Mouse (Mus musculus): ENCODE results near the gene Fetub.
A peak's percentile ranks its signal among the peaks of the same experiment; 100 is the strongest.
"Not testable (repeated sequence)": the region's sequence is repeated elsewhere in the genome, so short reads cannot be mapped to it uniquely, and the experiment has no call there.

Fetub gene

DNA sequence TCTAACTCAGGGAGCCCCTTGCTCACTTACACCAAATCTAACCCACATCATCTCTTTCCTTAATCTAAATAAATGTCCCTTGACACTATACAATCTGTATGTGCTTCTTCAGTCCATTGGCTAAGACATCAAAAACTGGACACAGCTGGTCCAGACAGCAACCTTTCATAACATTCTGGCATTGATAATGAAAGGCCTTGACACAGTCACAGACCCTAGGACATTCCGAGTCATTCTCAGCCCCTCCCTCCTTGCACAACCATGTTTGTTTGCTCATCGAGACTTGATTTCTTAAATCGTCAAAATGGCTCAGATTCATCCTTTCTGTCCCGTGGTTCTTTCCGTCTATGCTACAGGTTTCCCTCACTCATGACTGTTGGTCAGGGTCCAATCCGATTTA lies 8.8 kb upstream of the Fetub start:
- no peak for DNase-seq (ENCODE audit: low spot score)

DNA sequence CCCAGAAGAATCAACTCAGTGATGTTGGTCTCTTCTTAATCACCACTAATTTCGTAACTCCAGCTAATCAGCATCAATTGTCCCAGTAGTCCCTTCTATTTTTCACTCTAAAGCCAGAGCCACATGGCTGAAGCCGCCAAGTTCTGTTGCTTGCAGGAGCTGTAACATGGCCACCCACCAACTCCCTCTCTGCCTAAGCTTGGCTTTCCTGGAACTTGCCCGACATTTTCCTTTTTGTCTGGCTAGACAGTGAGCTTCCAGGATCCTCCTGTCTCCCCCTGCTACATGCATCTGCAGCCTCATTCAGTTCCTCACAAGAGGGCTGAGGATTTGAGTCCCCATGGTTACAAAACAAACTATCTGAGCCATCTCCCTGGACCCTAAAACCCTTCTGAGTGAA lies 6.1 kb upstream of the Fetub start:
- DNase-seq (ENCODE audit: low spot score) = no peak

- no peak for DNase-seq (ENCODE audit: low spot score)
Observed at GRCm38 (mm10) chr16:22912886-22913285, 5.2 kb upstream of the Fetub start.

- DNase-seq (ENCODE audit: low spot score) = no peak
Observed at GRCm38 (mm10) chr16:22914276-22914675, 3.9 kb upstream of the Fetub start.

- DNase-seq (ENCODE audit: low spot score) = no peak
Observed at GRCm38 (mm10) chr16:22918664-22919312, 654 bp downstream of the Fetub start.

- DNase-seq (ENCODE audit: low spot score) = peak; percentile 31
Observed at GRCm38 (mm10) chr16:22919971-22920854, 2.1 kb downstream of the Fetub start.

GRCm38 (mm10) chr16:22921761-22922160 lies 3.6 kb downstream of the Fetub start:
- no peak for DNase-seq (ENCODE audit: low spot score)

- DNase-seq (ENCODE audit: low spot score) = no peak
Observed at GRCm38 (mm10) chr16:22922433-22922832, 4.3 kb downstream of the Fetub start.

- no peak for DNase-seq (ENCODE audit: low spot score)
Observed at GRCm38 (mm10) chr16:22929575-22929974, 11.4 kb downstream of the Fetub start.

GRCm38 (mm10) chr16:22931431-22932200 lies 13.5 kb downstream of the Fetub start:
- DNase-seq (ENCODE audit: low spot score) = no peak

GRCm38 (mm10) chr16:22937631-22938030 lies 19.5 kb downstream of the Fetub start:
- DNase-seq (ENCODE audit: low spot score) = no peak

DNA sequence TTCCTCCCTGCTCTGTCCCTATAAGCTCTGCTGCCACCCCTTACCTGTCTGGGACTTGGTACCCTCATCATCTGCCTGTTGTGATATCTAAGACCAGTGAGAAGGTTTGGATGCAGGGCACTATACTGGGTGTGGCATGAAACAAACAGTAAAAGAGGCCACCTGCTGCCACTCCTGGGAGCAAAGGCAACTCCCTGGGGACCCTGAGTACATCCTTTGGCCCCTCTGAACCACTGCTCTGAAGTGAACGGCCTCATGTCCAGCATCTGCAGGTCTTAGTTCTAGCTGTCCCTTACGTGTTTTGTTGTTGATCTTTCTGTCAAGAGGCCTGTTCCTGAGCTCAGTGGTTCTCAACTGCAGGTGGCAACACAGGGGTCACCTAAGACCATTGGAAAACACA lies 20.4 kb downstream of the Fetub start:
- DNase-seq (ENCODE audit: low spot score) = no peak

DNA sequence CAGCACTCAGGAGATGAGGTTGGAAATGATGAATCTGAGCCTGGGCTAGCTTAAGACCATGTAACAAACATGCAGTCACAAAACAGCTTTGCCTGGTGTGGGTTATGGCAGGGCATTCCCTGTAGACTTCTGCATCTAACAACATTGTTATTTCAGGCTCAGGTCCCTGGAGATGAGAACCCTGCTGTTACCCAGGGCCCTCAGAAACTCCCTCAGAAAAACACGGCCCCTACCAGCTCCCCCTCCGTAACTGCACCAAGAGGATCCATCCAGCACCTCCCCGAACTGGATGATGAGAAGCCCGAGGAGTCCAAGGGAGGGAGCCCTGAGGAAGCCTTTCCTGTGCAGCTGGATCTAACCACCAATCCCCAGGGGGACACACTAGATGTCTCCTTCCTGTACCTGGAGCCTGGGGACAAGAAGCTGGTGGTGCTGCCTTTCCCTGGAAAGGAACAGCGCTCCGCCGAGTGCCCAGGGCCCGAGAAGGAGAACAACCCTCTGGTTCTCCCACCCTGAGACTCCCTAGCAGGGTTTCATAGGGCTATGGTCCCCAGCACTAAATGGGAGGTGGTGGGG lies 21.1 kb downstream of the Fetub start:
- no peak for DNase-seq (ENCODE audit: low spot score)

GRCm38 (mm10) chr16:22941825-22942476 lies 23.8 kb downstream of the Fetub start:
- DNase-seq (ENCODE audit: low spot score) = not testable (repeated sequence)

DNA sequence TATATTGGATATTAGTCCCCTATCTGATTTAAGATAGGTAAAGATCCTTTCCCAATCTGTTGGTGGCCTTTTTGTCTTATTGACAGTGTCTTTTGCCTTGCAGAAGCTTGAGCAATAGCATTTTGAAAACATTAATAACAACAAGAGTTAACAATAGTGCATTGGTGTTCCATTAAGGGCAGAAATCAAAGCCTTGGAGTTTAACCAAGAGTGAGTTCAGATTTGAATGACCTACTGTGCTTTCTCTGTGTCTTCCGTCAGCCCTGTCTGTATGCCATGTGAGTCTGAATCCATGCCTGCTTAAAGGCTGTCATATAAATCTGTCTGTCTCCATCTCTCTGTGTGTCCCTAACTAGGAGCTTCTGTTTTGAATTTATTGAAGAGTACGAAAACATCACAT lies 29.2 kb downstream of the Fetub start:
- DNase-seq (ENCODE audit: low spot score) = no peak

DNA sequence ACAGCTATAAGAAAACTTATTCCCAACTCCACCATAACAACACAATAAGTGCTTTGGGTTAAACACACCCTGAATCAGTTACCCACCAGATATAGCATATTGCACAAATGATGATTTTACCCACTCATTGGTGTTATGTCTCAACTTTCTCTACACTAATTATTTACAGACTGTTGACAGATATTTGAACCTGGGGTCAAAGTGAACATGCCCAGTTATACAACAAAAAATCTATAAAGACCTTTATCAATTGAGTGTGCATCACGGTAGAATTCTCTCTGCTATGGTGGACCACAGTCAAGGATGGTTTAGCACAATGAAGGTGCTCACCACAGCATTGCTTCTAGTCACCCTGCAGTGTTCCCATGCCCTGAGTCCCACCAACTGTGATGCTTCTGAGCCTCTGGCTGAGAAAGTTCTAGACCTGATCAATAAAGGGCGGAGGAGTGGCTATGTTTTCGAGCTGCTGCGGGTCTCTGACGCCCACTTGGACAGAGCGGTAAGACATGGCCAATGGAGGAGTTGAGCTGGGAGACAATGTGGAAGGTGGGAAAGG lies 32.8 kb downstream of the Fetub start, which contains the start of gene Hrg:
Gene Hrg (plus strand): TSS at position 233 of the 556 bp plus-strand sequence.
- no peak for DNase-seq (ENCODE audit: low spot score)

DNA sequence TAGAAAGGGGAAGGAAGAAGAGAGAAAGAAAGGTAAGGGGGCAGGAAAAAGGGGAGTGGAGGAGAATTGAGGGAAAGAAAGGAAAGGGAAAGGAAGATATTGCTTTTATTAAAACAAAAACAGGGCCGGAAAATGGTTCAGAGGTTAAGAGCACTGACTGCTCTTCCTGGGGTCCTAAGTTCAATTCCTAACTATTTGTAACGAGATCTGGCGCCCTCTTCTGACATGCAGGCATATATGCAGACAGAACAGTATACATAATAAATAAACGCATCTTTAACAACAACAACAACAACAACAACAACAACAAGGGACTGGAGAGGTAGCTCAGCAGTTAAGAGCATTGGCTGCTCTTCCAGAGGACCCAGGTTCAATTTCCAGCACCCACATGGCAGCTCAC lies 34.9 kb downstream of the Fetub start:
- DNase-seq (ENCODE audit: low spot score) = no peak

GRCm38 (mm10) chr16:22955397-22956084 lies 37.4 kb downstream of the Fetub start:
- DNase-seq (ENCODE audit: low spot score) = no peak

DNA sequence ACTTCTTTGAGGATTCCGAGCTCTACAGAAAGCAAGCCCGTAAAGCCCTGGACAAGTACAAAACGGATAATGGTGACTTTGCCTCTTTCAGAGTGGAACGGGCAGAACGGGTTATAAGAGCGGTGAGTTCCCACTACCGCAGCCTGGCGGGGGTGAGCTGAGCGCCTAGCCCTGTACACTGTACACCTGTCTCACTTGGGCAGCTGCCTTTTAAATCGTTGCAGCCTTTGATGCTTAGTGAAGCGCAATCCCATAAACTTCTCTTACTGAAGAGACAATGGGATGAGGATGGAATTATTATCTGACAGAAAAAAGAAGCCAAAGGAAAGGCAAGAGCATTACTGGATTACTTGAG lies 37.9 kb downstream of the Fetub start:
- no peak for DNase-seq (ENCODE audit: low spot score)

DNA sequence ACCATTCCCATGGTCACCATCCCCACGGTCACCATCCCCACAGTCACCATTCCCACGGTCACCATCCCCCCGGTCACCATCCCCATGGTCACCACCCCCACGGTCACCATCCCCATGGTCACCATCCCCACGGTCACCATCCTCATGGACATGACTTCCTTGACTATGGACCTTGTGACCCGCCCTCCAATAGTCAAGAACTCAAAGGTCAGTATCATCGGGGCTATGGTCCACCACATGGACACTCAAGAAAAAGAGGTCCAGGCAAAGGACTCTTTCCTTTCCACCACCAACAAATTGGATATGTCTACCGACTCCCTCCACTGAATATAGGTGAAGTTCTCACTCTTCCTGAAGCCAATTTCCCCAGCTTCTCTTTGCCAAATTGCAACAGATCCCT lies 42.9 kb downstream of the Fetub start:
- DNase-seq (ENCODE audit: low spot score) = no peak

- DNase-seq (ENCODE audit: low spot score) = no peak
Observed at GRCm38 (mm10) chr16:22962256-22962655, 44.1 kb downstream of the Fetub start.
